Mouse (Mus musculus) liver, adult 2 months (tissue): ENCODE data around the gene Timp2.

ENCODE experiments used
- CTCF ChIP-seq: fragments of 200-500 bp; IDR thresholded peaks from 2 replicates; pipeline ENCODE4 v1.5.1; 2011; ENCODE audit warnings: low read depth, low read length, control low read depth
- POLR2A ChIP-seq: fragments of 200-500 bp; IDR thresholded peaks from 2 replicates; pipeline ENCODE4 v1.6.1; 2011; ENCODE audit warnings: low read length, control low read depth; ENCODE audit not compliant: insufficient read depth; ENCODE audit errors: extremely low read depth

GRCm38 (mm10) chr11:118328947-118329346, 26.6 kb downstream of the Timp2 start:
- TF ChIP-seq POLR2A (no peak), CTCF (no peak)
